Mouse (Mus musculus) kidney, postnatal 0 days (tissue): ENCODE data around the gene Mrtfa. TPM values are rescaled to one million over a fixed set of nuclear protein-coding genes. Genes with fewer than 3 reads are reported as not detected.

Experiments used
- ATAC-seq: fragments of 200-750 bp; cut with Nextera tagmentation; replicated peaks from 2 replicates; pipeline ENCODE4 v1.8.0; 2017; ENCODE audit warnings: low read depth, moderate number of reproducible peaks, moderate TSS enrichment, moderate library complexity; ENCODE audit not compliant: low FRiP score
- DNase-seq: peaks from one replicate; pipeline ENCODE4 v3.0.0-alpha.2; 2016; ENCODE audit warnings: low spot score
- H3K27ac ChIP-seq: fragments of 300-500 bp; sonication (generic); 2 replicates; pipeline ENCODE4 v1.5.1; 2014; ENCODE audit warnings: mild to moderate bottlenecking
- H3K27me3 ChIP-seq: fragments of 300-500 bp; sonication (generic); 2 replicates; pipeline ENCODE4 v1.6.1; 2014; ENCODE audit warnings: low read length, mixed read lengths; ENCODE audit not compliant: insufficient read depth
- H3K36me3 ChIP-seq: fragments of 300-500 bp; sonication (generic); 2 replicates; pipeline ENCODE4 v1.6.1; 2014; ENCODE audit warnings: low read length, mixed read lengths; ENCODE audit not compliant: insufficient read depth
- H3K4me1 ChIP-seq: fragments of 300-500 bp; sonication (generic); replicated peaks from 2 replicates; pipeline ENCODE4 v1.6.1; 2014; ENCODE audit warnings: antibody characterized with exemption, low read length, mixed read lengths; ENCODE audit not compliant: insufficient read depth
- H3K4me2 ChIP-seq: fragments of 300-500 bp; sonication (generic); 2 replicates; pipeline ENCODE4 v1.6.1; 2014; ENCODE audit warnings: mild to moderate bottlenecking, low read length, moderate library complexity, mixed read lengths
- H3K4me3 ChIP-seq: fragments of 300-500 bp; sonication (generic); replicated peaks from 2 replicates; pipeline ENCODE4 v1.5.1; 2014; ENCODE audit warnings: low read depth, low read length
- H3K9ac ChIP-seq: fragments of 300-500 bp; sonication (generic); 2 replicates; pipeline ENCODE4 v1.6.1; 2014; ENCODE audit warnings: low read depth, low read length
- H3K9me3 ChIP-seq: fragments of 300-500 bp; sonication (generic); replicated peaks from 2 replicates; pipeline ENCODE4 v1.6.1; 2016; ENCODE audit warnings: low read length, inconsistent platforms, mixed read lengths
- CTCF ChIP-seq: IDR thresholded peaks from 2 replicates; pipeline ENCODE4 v1.5.1; 2016; ENCODE audit warnings: antibody characterized with exemption, low read depth, mild to moderate bottlenecking, moderate library complexity
- WGBS: fragments of 180-500 bp; shearing (Covaris S2); extraction: QIAGEN DNeasy Blood & Tissue Kit; methylation state at CpG from one replicate; pipeline ENCODE4 v1.1.7; 2014; 5-methylcytosine and 5-hydroxymethylcytosine counted together
- polyA plus RNA-seq: library from polyadenylated mRNA; unstranded; fragments of >200 nt; fragmentation: Nextera tagmentation; extraction: Ambion mirVana; gene quantifications from 2 replicates; pipeline ENCODE4 v1.2.1, GENCODE M21; 2015

The Mrtfa gene
- polyA plus RNA-seq, 1 experiment from 2014 or later = 14.1 TPM

DNA sequence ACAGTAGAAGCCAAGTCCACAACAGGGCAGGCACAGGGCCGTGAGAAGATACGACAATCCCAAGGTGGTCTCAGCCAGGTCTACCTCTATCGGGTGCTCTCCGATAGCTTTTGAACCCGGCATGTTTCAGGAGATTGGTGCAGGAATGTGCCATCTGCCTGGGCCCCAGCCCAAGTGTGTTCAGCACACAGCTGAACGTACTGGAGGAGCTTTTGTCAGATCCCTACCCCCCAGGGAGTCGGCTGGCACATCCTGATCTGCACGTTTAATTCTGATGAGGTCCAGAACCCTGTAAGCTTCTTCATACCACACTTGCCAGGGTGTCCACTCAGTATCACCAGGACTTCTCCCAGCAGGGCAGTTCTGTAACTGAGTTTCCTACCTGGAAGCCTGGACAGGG lies 127.9 kb downstream of the Mrtfa start:
- Histone ChIP-seq H3K9me3 (no peaks in the 10 kb centered on the region), H3K36me3 (no peaks in the 10 kb centered on the region), H3K4me1 (peaks cover 20% of the 10 kb centered on the region), H3K27ac (peak overlapping the region; percentile 80), H3K4me3 (no peak overlapping the region), H3K4me2 (peak overlapping the region; percentile 39), H3K27me3 (no peaks in the 10 kb centered on the region), H3K9ac (no peak overlapping the region)
- 22% methylated on average over 8 of the region's 8 CpGs for WGBS
- ATAC-seq = peak; percentile 26; the same call in 1 of the 2 replicates
- no peak for DNase-seq
- no peak for TF ChIP-seq CTCF

DNA sequence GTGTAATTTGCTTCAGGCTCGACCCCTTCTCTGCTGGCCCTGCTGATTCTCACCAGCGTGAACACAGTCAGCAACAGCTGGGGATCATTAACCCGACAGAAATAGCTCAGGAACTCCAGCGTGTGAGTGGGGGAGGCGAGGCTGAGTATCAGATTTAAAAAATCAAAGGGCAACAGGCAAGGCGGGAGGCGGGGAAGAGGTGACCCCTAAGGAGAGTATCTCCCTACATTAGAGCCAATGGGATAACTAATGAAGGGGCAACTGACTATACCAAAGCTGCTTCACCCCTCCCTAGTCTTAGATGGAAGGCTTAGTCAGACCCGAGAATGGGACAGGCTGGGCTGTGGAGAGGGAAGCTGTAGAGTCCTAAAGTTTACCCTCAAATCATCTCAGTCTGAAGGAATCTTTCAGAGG lies 128.4 kb downstream of the Mrtfa start:
- no peak for TF ChIP-seq CTCF
- H3K9me3 ChIP-seq = no peaks in the 10 kb centered on the region
- H3K27me3 ChIP-seq = no peaks in the 10 kb centered on the region
- ATAC-seq = peak; percentile 71
- H3K4me3 ChIP-seq = no peak overlapping the region
- WGBS = 7% methylated on average over 8 of the region's 8 CpGs
- peak overlapping the region; percentile 80 for H3K27ac ChIP-seq
- DNase-seq = peak; percentile 93
- H3K9ac ChIP-seq = no peak overlapping the region
- peak overlapping the region; percentile 39 for H3K4me2 ChIP-seq
- H3K36me3 ChIP-seq = no peaks in the 10 kb centered on the region
- H3K4me1 ChIP-seq = peaks cover 20% of the 10 kb centered on the region

DNA sequence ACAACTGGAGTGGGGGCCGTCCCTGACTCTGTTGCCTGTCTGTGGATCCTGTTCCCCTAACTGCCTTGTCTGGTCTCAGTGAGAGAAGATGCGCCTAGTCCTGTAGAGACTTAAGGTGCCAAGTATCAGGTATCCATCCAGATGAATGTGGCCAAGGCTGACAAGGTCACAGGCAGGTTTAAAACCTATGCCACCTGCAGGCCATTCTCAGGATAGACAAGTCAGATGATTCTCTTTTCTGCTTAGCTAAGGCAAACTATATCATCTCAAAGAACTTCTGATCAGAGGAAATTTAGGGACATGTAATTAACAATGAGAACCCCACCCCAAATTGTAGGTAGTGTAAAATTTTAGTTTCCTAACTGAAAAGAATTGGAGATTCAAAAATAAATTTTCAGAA lies 129.6 kb downstream of the Mrtfa start:
- peak; percentile 51 for TF ChIP-seq CTCF
- no peaks in the 10 kb centered on the region for H3K36me3 ChIP-seq
- ATAC-seq (no peak), DNase-seq (no peak)
- no peak overlapping the region for H3K9ac ChIP-seq
- H3K27me3 ChIP-seq = no peaks in the 10 kb centered on the region
- 84% methylated on average over 2 of the region's 2 CpGs for WGBS
- H3K4me1 ChIP-seq = peaks cover 20% of the 10 kb centered on the region
- H3K9me3 ChIP-seq = no peaks in the 10 kb centered on the region
- H3K4me3 ChIP-seq = no peak overlapping the region
- H3K4me2 ChIP-seq = no peak overlapping the region
- no peak overlapping the region for H3K27ac ChIP-seq

DNA sequence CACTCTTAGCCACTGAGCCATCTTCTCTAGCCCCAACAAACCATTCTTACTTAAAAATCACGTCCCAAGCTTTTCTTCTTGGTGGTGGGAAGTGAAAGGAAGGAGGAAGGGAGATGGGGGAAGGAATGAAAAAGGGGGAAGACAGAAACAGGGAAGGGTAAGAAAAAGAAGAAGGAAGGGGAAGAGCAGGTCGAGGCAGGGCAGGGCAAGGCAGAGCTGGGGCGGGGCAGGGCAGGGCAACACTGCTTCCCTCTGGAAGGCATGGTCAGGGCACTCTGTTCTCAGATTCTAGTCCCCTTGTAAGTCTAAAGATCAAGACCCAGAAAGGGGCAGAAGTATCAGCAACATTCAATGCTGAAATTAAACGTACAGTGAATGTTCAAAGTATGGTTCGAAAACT lies 132.8 kb downstream of the Mrtfa start:
- TF ChIP-seq CTCF = no peak
- 86% methylated on average over 5 of the region's 5 CpGs for WGBS

DNA sequence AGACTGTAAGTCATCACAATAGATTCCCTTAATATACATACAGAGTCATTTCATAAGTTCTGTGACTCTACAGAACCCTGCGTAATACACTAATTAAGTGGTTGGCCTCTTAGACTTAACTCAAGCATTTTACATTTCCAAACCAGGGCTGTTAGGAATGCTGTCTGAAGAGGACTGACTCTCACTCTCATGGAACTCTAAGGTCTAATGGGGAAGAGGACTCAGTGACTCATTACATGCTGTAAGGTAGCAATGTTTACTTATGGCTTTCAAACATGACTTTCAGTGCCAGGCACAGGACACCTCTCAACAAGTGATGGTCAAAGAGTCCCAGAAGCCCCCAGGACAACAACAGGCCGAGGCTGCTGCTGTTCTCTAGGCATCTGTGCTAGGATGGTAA lies 135.1 kb downstream of the Mrtfa start:
- ATAC-seq (no peak), DNase-seq (no peak)
- H3K4me1 ChIP-seq = no peaks in the 10 kb centered on the region; the same call in 1 of the 2 replicates
- H3K9ac ChIP-seq = no peak overlapping the region
- no peaks in the 10 kb centered on the region for H3K27me3 ChIP-seq
- WGBS = 90% methylated on average over 2 of the region's 2 CpGs
- no peaks in the 10 kb centered on the region for H3K9me3 ChIP-seq
- H3K27ac ChIP-seq = no peak overlapping the region
- TF ChIP-seq CTCF = no peak
- H3K4me2 ChIP-seq = no peak overlapping the region
- H3K4me3 ChIP-seq = no peak overlapping the region
- H3K36me3 ChIP-seq = no peaks in the 10 kb centered on the region

More for the DNA sequence above, 132.8 kb downstream of the Mrtfa start:
- DNase-seq = no peak
- Histone ChIP-seq H3K9ac (no peak overlapping the region), H3K4me2 (no peak overlapping the region), H3K9me3 (no peaks in the 10 kb centered on the region), H3K27ac (no peak overlapping the region), H3K36me3 (no peaks in the 10 kb centered on the region), H3K4me3 (no peak overlapping the region), H3K27me3 (no peaks in the 10 kb centered on the region), H3K4me1 (peaks cover 16% of the 10 kb centered on the region)
- no peak for ATAC-seq

DNA sequence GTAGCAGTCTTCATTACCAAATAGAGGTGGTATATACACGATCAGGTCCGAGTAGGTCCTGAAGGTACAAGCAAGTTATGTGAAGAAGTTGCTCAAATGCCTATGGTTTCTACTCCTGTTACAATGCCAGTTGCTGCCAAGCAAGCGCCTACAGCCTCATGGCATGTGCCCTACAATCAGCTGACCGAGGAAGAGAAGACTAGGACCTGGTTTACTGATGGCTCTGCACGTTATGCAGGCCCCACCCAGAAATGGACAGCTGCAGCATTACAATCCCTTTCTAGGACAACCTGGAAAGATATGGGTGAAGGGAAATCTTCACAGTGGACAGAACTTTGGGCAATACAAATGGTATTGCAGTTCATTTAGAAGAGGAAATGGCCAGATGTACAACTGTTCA lies 138.1 kb downstream of the Mrtfa start:
- whole genome bisulfite sequencing = 89% methylated on average over 5 of the region's 5 CpGs
- Histone ChIP-seq H3K4me3 (no peak overlapping the region), H3K4me2 (no peak overlapping the region), H3K36me3 (no peaks in the 10 kb centered on the region), H3K9me3 (no peaks in the 10 kb centered on the region), H3K27ac (no peak overlapping the region), H3K9ac (no peak overlapping the region), H3K4me1 (no peaks in the 10 kb centered on the region; the same call in 1 of the 2 replicates), H3K27me3 (no peaks in the 10 kb centered on the region)
- no peak for ATAC-seq
- no peak for DNase-seq
- no peak for TF ChIP-seq CTCF

DNA sequence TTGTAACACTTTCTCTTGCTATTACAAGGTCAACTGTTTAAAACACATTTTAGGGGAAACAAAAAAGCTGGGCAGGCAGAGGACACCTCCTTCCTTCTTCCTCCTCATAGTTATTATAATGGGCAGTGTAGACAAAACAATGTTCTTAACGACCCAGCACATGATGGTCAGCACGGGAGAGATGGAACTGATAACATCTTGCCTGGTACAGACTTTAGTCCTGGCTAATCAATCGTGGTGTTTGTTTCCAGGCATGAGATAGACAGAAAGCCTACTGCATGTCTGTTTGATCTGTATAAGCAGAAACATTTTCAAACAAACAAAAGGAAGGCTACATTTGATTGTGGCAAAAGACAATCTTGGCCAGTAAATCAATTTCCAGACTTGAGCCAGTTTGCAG lies 140.1 kb downstream of the Mrtfa start:
- Histone ChIP-seq H3K9ac (no peak overlapping the region), H3K4me1 (no peaks in the 10 kb centered on the region; the same call in 1 of the 2 replicates), H3K27ac (no peak overlapping the region), H3K27me3 (no peaks in the 10 kb centered on the region), H3K4me2 (no peak overlapping the region), H3K9me3 (no peaks in the 10 kb centered on the region), H3K4me3 (no peak overlapping the region), H3K36me3 (no peaks in the 10 kb centered on the region)
- 24% methylated on average over 3 of the region's 3 CpGs for WGBS
- TF ChIP-seq CTCF = no peak
- ATAC-seq (no peak), DNase-seq (no peak)
